Mouse (Mus musculus): ENCODE measurements around the gene Fam124a. TPM values are rescaled to one million over a fixed set of nuclear protein-coding genes. Genes with fewer than 3 reads are reported as not detected.

Gene Fam124a
- polyA plus RNA-seq, 1 experiment, result not detected

GRCm38 (mm10) chr14:62573454-62573853 lies 17.9 kb downstream of the Fam124a start:
- Histone ChIP-seq H3K4me1 (ENCODE audit: control insufficient read depth, insufficient read depth, low read length) (no peaks in the 10 kb centered on the region), H3K4me3 (ENCODE audit: insufficient read depth, low read length) (no peak overlapping the region), H3K27ac (ENCODE audit: insufficient read depth, low read depth, low read length) (no peak overlapping the region)
- no peak for TF ChIP-seq CTCF (IDR thresholded peaks at IDR 0.05; ENCODE audit: low read depth, low read length)
- TF ChIP-seq POLR2A (IDR thresholded peaks at IDR 0.05; ENCODE audit: borderline replicate concordance, low read depth, low read length), result no peak

GRCm38 (mm10) chr14:62574906-62575305 lies 19.4 kb downstream of the Fam124a start:
- Histone ChIP-seq H3K4me3 (ENCODE audit: insufficient read depth, low read length) (no peak overlapping the region), H3K27ac (ENCODE audit: insufficient read depth, low read depth, low read length) (no peak overlapping the region), H3K4me1 (ENCODE audit: control insufficient read depth, insufficient read depth, low read length) (no peaks in the 10 kb centered on the region)
- TF ChIP-seq CTCF (IDR thresholded peaks at IDR 0.05; ENCODE audit: low read depth, low read length), result no peak

- no peak overlapping the region for H3K27ac ChIP-seq (ENCODE audit: insufficient read depth, low read depth, low read length)
- TF ChIP-seq CTCF (IDR thresholded peaks at IDR 0.05; ENCODE audit: low read depth, low read length) (no peak), POLR2A (IDR thresholded peaks at IDR 0.05; ENCODE audit: borderline replicate concordance, low read depth, low read length) (no peak)
- H3K4me1 ChIP-seq (ENCODE audit: control insufficient read depth, insufficient read depth, low read length), result no peaks in the 10 kb centered on the region
- no peak overlapping the region for H3K4me3 ChIP-seq (ENCODE audit: insufficient read depth, low read length)
These were observed 20.3 kb downstream of the Fam124a start for GRCm38 (mm10) chr14:62575862-62576261.

GRCm38 (mm10) chr14:62580945-62581344 lies 25.4 kb downstream of the Fam124a start:
- TF ChIP-seq POLR2A (IDR thresholded peaks at IDR 0.05; ENCODE audit: borderline replicate concordance, low read depth, low read length) (no peak), CTCF (IDR thresholded peaks at IDR 0.05; ENCODE audit: low read depth, low read length) (no peak)
- Histone ChIP-seq H3K4me1 (ENCODE audit: control insufficient read depth, insufficient read depth, low read length) (no peaks in the 10 kb centered on the region), H3K27ac (ENCODE audit: insufficient read depth, low read depth, low read length) (no peak overlapping the region), H3K4me3 (ENCODE audit: insufficient read depth, low read length) (no peak overlapping the region)

GRCm38 (mm10) chr14:62581768-62582167 lies 26.2 kb downstream of the Fam124a start:
- no peak overlapping the region for H3K4me3 ChIP-seq (ENCODE audit: insufficient read depth, low read length)
- H3K27ac ChIP-seq (ENCODE audit: insufficient read depth, low read depth, low read length), result no peak overlapping the region
- H3K4me1 ChIP-seq (ENCODE audit: control insufficient read depth, insufficient read depth, low read length), result no peaks in the 10 kb centered on the region
- TF ChIP-seq POLR2A (IDR thresholded peaks at IDR 0.05; ENCODE audit: borderline replicate concordance, low read depth, low read length), result no peak
- no peak for TF ChIP-seq CTCF (IDR thresholded peaks at IDR 0.05; ENCODE audit: low read depth, low read length)

GRCm38 (mm10) chr14:62584637-62585036 lies 29.1 kb downstream of the Fam124a start:
- Histone ChIP-seq H3K4me3 (ENCODE audit: insufficient read depth, low read length) (no peak overlapping the region), H3K27ac (ENCODE audit: insufficient read depth, low read depth, low read length) (no peak overlapping the region), H3K4me1 (ENCODE audit: control insufficient read depth, insufficient read depth, low read length) (no peaks in the 10 kb centered on the region)
- no peak for TF ChIP-seq POLR2A (IDR thresholded peaks at IDR 0.05; ENCODE audit: borderline replicate concordance, low read depth, low read length)
- TF ChIP-seq CTCF (IDR thresholded peaks at IDR 0.05; ENCODE audit: low read depth, low read length), result no peak

GRCm38 (mm10) chr14:62585338-62585737 lies 29.8 kb downstream of the Fam124a start:
- Histone ChIP-seq H3K27ac (ENCODE audit: insufficient read depth, low read depth, low read length) (no peak overlapping the region), H3K4me1 (ENCODE audit: control insufficient read depth, insufficient read depth, low read length) (no peaks in the 10 kb centered on the region), H3K4me3 (ENCODE audit: insufficient read depth, low read length) (no peak overlapping the region)
- no peak for TF ChIP-seq POLR2A (IDR thresholded peaks at IDR 0.05; ENCODE audit: borderline replicate concordance, low read depth, low read length)
- TF ChIP-seq CTCF (IDR thresholded peaks at IDR 0.05; ENCODE audit: low read depth, low read length), result no peak

GRCm38 (mm10) chr14:62600109-62600522 lies 44.6 kb downstream of the Fam124a start:
- Histone ChIP-seq H3K4me1 (ENCODE audit: control insufficient read depth, insufficient read depth, low read length) (no peaks in the 10 kb centered on the region), H3K27ac (ENCODE audit: insufficient read depth, low read depth, low read length) (no peak overlapping the region), H3K4me3 (ENCODE audit: insufficient read depth, low read length) (no peak overlapping the region)
- TF ChIP-seq CTCF (IDR thresholded peaks at IDR 0.05; ENCODE audit: low read depth, low read length) (no peak), POLR2A (IDR thresholded peaks at IDR 0.05; ENCODE audit: borderline replicate concordance, low read depth, low read length) (no peak)

- peaks cover 4% of the 10 kb centered on the region; the same call in 1 of the 2 replicates for H3K4me1 ChIP-seq (ENCODE audit: control insufficient read depth, insufficient read depth, low read length)
- H3K27ac ChIP-seq (ENCODE audit: insufficient read depth, low read depth, low read length), result no peak overlapping the region
- H3K4me3 ChIP-seq (ENCODE audit: insufficient read depth, low read length), result no peak overlapping the region
- no peak for TF ChIP-seq POLR2A (IDR thresholded peaks at IDR 0.05; ENCODE audit: borderline replicate concordance, low read depth, low read length)
- no peak for TF ChIP-seq CTCF (IDR thresholded peaks at IDR 0.05; ENCODE audit: low read depth, low read length)
These were observed 46.7 kb downstream of the Fam124a start for GRCm38 (mm10) chr14:62602271-62602670.

GRCm38 (mm10) chr14:62602869-62603268 lies 47.3 kb downstream of the Fam124a start:
- TF ChIP-seq POLR2A (IDR thresholded peaks at IDR 0.05; ENCODE audit: borderline replicate concordance, low read depth, low read length) (no peak), CTCF (IDR thresholded peaks at IDR 0.05; ENCODE audit: low read depth, low read length) (no peak)
- Histone ChIP-seq H3K4me3 (ENCODE audit: insufficient read depth, low read length) (no peak overlapping the region), H3K27ac (ENCODE audit: insufficient read depth, low read depth, low read length) (no peak overlapping the region), H3K4me1 (ENCODE audit: control insufficient read depth, insufficient read depth, low read length) (peaks cover 4% of the 10 kb centered on the region; the same call in 1 of the 2 replicates)

- H3K27ac ChIP-seq (ENCODE audit: insufficient read depth, low read depth, low read length), result no peak overlapping the region
- TF ChIP-seq POLR2A (IDR thresholded peaks at IDR 0.05; ENCODE audit: borderline replicate concordance, low read depth, low read length) (no peak), CTCF (IDR thresholded peaks at IDR 0.05; ENCODE audit: low read depth, low read length) (no peak)
- no peak overlapping the region for H3K4me3 ChIP-seq (ENCODE audit: insufficient read depth, low read length)
- peaks cover 4% of the 10 kb centered on the region; the same call in 1 of the 2 replicates for H3K4me1 ChIP-seq (ENCODE audit: control insufficient read depth, insufficient read depth, low read length)
These were observed 52.3 kb downstream of the Fam124a start for GRCm38 (mm10) chr14:62607791-62608196.
